Mouse (Mus musculus): ENCODE results near the gene Gm6034. TPM values are rescaled to one million over a fixed set of nuclear protein-coding genes. Genes with fewer than 3 reads are reported as not detected.
A peak's percentile ranks its signal among the peaks of the same experiment; 100 is the strongest.
"Not testable (repeated sequence)": the region's sequence is repeated elsewhere in the genome, so short reads cannot be mapped to it uniquely, and the experiment has no call there.

Gm6034 gene
- total RNA-seq, 1 experiment from 2014 or later = not detected

DNA sequence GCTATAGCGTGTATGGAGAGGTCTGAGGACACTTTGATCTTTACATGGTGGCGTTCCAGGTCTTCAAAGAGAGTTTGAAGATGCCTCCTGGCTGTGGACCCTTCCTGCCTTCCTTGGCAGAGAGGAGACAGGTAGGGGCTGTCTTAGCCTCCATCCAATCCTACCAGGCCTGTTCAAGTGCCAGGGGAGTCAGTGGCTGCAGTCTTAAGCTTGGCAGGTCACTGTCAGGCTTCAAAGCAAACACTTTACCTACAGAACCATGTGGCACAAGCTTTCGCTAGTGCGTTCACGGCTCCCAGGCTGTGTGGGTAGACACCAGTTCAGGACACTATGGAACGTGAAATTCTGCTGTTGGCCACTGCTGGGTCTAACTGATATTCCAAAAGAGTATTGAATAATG is 19.8 kb upstream of the Gm6034 start:
- no peak for DNase-seq

DNA sequence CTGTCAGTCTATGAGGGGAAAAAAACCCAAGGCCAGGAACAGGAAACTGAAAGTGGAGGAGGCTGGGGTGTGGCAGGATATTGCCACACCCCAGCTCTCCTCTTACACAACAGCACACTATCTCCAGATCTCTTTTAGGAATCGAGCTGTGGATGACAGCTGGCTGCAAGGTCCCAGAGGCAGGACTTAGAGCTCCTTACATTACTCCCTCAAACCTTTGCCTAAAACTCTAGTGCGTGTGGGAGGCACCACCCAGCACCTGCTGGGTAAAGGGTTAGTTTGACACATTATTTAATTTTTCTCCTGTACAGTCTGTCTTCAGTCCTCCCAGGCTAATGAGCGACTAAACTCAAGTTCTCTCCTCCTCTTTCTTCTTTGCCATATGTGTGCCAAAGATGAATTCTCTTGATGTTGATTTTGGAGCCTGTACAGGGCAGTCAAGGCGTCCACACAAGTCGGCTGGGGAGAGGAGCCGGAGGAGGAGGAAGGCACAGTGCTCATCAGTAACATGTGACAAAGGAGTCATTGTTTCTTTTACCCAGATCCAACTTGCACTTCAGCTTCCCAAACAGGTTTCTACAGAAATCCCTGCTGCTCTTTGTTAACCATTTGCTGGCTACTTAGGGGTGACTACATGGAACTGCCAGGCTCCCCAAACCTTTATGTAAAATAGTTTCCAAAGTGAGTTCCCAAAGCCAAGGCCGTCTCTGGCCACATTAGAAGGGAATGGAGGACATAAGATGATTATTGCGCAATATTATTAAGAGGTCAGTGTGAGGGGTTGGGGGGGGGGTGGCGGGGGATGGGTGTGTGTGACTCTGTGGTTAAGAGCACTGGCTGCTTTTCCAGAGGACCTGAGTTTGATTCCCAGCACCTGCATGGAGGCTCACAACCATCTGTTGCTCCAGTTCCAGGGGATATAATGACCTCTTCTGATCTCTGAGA is 18.8 kb upstream of the Gm6034 start:
- peak; percentile 58 for DNase-seq

DNA sequence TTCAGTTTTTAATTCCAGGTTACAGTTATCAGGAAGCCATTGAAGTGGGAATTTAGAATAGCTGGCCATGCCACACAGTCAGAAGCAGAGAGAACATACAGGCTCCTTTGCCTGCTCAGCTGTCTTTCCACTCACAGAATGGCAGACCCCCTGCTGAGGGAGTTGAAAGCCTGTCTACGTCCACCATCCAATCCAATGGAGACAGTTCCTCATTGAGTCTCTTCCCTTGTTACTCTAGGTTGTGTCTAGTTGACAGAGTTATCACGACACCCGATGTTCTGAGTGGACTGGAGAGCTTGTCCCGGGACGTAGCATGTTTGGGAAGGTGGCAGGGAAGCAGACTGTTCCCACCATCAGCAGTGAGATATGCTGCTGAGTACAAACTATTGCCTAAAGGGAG is 17.6 kb upstream of the Gm6034 start:
- DNase-seq = no peak

DNA sequence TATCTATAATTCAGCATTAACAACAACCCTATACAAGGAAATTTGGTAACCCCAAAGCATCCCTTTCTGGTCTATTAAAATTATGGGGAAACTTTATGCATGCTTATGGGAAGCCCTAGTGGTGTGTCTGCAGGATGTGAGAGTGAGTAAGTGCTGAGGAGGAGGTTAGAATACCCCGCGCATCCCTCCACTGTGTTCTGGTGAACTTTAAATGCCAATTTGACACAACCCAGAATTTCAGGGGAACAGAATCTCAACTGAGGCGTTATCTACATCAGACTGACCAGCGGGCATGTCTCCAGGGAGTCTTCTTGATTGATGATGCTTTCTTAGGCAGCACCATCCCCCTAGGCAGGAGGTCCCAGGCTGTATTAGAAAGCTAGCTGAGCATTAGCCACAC is 16.9 kb upstream of the Gm6034 start:
- DNase-seq = no peak

DNA sequence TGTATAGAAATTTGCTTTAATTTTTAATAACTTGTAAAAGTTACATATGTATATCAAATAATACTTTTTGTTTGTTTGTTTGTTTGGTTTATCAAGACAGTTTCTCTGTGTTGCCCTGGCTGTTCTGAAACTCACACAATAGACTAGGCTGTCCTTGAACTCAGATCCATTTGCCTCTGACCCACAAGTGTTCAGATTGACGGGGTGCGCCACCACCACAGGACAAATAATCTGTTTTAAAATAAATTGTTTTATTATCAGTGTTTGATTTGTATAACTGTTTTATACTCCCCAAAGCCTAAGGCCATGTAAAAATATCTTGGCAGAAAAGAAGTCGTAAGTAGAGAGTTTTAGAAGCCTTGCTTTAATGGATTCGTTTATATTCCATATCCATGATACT is 15.1 kb upstream of the Gm6034 start:
- DNase-seq = no peak

DNA sequence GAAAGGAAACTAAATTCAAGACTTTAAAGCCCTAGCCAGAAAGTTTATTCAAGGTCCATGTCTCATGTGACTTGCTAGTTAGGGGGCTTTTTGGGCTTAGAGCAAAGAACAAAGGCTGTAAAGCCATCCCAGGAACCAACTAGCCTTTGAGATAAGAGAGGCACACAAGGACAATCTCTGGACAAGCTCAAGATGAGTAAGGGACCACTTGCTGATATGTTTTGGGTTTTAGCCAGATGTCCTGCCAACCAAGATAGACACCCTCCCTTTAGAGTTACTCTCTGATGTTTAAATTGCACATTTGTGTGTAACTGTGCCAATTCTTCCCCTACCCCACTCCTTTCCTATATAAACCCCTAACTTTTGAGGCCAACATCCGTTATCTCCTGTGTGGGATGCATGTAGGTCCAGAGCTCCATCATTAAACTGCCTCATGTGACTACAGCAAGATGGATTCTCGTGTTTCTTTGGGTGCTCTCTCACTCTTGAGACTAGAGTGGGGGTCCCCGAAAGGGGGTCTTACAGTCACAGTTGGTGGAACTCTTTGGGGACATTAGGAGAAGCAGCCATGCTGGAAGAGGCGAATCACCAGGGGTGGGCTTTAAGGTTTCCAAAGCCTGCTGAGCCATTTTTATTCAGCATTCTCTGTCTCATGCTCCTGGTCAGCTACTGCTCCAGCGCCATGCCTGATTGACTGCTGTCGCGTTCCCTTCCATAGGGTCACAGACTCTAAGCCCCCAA is 13.7 kb upstream of the Gm6034 start:
- DNase-seq = no peak

DNA sequence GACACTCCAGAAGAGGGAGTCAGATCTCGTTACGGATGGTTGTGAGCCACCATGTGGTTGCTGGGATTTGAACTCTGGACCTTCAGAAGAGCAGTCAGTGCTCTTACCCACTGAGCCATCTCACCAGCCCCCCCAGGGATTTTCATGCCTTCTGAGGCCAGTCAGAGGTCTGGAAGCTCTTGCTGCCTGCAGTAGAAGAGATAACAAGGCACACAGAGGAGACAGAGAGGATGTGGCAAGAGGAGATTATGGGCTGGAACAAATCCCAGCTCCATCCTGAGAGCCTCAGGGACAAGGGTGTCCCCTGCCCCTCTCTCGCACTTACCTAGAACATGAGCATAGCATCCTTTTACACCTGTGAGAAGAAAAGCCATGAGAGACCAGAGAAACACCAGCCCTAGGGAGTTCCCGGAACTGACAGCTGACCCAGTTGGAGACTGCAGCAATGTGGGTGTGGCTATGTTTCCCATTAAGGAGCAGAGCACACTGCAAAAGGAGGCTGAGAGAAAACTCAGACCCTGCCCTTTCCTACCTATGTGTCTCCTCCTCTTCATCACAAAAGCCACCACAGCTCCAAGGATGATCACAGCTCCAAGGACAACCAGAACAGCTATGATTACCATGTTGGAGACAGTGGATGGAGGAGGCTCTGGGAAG is 12.6 kb upstream of the Gm6034 start:
- not testable (repeated sequence) for DNase-seq

DNA sequence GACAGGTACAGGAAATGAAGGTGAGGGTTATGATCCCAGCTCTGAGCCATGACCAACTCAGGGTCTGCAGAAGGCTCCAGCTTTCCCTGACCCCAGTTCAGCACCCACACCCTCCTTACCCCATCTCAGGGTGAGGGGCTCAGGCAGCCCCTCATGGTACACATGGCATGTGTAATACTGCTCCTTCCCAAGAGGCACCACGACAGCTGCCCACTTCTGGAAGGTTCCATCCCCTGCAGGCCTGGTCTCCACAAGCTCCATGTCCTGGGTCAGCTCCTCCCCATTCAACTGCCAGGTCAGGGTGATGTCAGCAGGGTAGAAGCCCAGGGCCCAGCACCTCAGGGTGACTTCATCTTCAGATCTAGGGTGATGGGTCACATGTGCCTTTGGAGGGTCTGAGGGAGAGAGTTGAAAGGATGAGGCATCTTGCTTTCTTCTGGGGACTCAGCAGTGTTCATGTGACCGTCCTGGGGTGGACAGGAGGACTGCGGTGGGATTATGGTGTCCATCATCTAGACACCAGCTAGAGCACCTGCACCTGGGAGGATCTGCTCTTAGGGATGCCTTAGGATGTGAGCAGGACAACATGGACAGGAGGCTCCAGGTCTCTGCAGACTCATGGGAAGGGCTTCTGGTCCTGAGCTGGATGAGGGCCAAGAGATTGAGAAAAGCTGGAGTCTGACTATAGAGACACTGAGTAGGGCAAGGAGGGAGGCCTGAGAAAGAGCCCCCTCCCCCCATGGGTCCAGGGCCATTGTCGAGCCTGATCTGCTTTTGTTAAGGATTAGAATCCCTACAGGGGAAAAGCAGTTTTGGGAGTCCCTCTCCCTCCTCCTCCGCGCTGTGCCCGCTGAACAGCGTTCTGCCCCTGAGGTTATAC is 11.8 kb upstream of the Gm6034 start:
- not testable (repeated sequence) for DNase-seq

DNA sequence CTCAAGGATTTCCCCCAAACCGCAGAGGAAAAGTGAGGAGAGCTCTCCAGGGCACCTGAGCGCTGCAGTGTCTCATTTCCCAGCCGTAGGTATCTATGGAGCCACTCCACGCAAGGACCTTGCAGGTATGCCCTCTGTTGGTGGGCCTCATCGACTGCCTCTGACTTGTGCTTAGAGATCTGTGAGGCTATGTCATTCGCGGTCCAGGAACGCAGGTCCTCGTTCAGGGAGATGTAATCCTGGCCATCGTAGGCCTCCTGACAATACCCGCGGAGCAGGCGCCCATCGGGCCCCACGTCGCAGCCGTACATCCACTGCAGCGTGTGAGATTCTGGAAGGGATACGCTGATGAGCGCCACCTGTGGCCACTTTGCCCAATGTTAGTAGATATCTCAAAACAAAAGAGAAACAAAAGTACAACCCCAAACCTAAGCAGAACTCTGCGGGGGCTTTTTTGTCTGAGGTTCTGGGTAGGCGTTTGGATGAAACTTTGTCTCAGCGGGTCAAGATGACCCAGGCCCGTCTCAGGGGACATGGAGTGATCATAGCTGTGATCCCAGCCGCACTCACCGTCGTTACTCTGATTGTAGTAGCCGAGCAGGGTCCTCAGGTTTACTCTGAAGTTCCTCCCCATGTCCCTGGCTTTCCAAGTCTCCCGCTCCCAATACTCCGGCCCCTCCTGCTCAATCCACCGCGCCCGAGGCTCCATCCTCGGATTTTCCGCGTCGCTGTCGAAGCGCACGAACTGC is 11.0 kb upstream of the Gm6034 start:
- peak; percentile 49 for DNase-seq

DNA sequence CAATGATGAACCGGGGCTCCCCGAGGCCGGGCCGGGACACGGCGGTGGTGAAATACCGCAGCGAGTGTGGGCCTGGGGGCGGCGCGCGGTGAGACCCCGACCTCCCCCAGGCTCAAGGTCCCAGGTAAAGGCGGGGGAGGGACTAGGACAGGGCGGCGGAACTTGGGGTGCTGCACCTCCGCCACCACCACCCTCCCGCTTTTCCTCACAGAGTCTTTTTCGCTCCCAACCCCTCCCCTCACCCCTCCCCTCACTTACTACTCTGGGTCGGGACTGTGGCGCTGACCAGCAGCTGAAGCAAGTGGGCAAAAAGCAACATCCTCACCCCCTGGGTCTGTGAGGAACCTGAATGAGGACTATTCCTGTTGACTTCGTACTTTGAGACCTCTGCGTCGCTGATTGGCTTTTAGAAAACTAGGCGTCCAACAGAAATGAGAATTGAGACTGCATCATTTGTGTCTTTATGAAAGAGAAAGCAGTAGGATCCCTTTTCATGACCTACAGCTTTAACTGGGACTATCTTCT is 10.3 kb upstream of the Gm6034 start, which contains the start of gene H2-T23:
TSS of gene H2-T23 (minus strand) at position 505 of the 525 bp plus-strand sequence.
- peak; percentile 73 for DNase-seq

DNA sequence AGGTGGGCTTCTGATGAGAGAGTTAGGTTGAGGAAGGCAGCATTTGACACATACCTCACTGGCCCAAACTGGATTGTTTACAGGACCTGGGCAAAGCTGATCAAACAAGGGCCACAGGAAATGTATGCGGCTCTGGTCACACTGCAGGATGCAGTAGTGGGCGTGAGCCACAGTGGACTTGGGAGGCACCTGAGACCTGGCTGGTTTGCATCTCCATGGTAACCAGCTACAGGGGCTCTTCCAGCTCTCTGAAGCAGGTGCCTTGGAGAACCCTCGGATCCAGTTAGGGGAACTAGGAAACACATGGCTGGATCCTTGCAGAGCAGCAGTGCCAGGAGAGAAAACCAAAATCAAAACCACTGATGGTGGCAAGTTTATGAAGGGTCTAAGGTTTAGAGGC is 8.2 kb upstream of the Gm6034 start:
- not testable (repeated sequence) for DNase-seq

DNA sequence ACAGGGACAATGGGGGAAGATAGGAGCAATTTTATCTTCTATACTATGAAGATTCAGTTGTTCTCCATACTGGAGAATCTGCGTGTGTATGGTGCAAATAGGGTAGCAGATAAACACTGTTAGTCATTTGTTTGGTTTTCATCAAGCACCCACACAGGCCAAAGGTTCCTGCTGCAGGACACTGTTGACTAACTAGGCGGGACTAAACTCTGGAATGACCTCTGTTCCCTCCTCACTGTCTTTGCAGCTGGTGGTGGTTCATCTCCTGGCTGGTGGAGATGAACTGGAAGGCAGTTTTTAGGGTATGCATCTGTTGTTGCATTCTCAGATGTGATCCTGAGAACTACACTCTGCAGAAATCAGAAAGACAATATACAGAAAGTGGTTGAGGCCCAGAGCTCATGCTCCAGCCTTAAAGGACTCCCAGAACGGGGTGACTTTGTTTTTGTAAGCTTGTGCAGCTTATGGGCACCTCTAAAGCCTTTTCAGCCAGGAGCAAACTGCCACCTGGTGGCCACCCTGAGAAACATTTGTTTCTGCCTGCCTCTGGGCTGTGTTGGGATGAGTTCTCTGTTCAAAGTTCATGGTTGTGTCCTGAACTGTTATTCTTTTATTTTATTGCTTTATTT is 7.6 kb upstream of the Gm6034 start:
- peak; percentile 83 for DNase-seq

DNA sequence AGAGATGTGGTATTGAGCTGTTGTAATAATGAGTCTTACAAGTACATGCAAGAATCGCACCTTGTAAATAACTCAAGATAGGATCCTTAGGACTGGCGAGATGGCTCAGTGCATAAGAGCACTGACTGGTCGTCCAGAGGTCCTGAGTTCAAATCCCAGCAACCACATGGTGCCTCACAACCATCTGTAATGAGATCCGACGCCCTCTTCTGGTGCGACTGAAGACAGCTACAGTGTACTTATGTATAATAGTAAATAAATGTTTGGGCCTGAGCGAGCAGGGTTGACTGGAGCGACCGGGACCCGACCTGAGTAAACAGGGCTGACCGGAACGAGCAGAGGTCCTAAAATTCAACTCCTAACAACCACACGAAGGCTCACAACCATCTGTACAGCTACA is 6.6 kb upstream of the Gm6034 start:
- DNase-seq = not testable (repeated sequence)

DNA sequence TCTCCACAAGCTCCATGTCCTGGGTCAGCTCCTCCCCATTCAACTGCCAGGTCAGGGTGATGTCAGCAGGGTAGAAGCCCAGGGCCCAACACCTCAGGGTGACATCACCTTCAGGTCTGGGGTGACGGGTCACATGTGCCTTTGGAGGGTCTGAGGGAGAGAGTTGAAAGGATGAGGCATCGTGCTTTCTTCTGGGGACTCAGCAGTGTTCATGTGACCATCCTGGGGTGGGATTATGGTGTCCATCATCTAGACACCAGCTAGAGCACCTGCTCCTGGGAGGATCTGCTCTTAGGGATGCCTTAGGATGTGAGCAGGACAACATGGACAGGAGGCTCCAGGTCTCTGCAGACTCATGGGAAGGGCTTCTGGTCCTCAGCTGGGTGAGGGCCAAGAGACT is 2.2 kb upstream of the Gm6034 start:
- not testable (repeated sequence) for DNase-seq

DNA sequence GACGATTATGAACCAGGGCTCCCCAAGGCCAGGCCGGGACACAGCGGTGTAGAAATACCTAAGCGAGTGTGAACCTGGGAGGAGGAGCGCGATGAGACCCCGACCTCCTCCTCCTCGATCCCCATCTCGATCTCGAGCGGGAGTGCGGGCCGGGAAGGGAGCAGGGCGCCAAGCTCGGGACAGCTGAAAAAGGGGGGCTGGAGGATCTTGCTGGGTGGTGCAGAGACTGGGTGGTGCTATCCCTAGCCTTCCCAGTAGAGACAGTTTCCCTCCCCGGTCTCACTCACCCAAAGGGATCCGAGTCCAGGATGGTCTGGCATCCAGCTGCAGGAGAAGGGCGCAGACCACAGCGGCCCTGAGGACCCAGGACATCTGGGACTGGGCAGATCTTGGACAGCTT is 706 bp upstream of the Gm6034 start:
- peak; percentile 49 for DNase-seq

DNA sequence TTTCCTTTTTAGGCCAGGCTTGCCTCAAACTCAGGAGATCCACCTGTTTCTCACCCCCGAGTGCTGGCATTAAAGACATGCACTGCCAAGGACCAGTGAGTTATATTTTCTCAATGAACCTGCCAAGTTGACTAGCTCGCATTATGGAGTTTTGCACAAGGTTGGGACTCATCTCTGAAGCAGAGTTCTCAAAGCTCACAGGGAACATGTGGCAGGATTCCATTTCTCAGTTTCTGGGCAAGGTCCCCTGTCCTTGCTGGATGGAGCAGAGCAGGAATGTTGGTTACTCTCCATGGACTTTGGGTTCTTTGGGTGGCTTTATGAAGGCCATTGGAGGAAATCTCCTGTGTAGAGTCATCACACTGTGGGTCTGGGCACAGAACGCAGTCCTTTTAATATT is 525 bp downstream of the Gm6034 start:
- DNase-seq = peak; percentile 17

DNA sequence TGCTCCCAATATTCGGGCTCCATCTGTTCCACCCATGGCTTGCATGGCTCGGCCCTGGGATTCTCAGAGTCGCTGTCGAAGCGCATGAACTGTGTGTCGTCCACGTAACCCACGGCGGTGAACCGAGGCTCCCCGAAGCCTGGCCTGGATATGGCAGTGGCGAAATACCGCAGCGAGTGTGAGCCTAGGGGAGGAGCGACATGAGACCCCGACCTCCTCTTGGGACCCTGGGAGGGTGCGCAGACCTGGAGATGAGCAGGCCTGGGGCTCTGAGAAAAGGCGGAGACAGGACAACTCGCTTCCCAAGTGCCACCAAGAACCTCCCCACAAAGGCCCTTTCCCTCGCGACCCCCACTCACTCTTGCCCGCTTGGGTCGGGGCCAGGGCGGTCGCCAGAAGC is 15.2 kb downstream of the Gm6034 start:
- DNase-seq = not testable (repeated sequence)

DNA sequence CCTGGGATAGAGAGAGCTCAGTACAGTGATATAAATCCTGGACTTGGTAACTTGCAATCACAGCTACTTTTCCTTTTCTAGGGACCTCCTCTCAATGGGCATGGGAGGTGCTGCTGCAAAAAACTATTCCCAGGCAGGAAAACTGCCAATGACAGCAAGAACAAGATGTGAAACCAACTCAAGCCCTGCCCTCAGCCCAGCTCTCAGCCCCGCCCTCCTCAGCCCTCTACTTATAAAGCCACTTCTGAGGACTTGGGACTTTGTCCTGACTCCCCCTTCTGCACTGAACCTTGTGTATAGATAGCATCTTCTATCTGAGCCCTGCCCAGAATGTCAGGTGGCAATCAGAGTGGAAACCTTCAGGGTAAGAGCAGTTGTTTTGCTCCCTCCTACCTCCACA is 15.6 kb downstream of the Gm6034 start, which contains the start of gene Gm11127:
TSS of gene Gm11127 (minus strand) at position 10 of the 400 bp plus-strand sequence.
- not testable (repeated sequence) for DNase-seq

DNA sequence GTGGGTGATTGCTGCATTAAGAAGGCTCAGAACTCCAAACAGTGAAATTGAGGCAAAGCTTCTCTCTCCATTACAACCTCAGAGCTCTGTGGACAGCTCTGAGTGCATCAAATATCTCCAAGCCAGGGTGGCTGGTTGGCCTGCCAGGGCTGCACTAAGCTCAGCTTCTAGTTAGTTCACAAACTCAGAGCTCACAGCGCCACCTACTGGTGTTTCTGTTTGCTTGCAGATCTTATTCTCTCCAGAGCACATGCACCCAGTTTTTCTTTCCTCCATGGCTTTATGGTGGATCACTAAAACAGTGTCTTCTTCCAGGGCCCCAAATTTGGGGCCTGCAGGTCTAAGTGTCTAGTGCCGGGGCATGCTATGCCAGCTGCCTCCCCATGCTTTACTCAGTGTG is 18.1 kb downstream of the Gm6034 start:
- peak; percentile 95 for DNase-seq

DNA sequence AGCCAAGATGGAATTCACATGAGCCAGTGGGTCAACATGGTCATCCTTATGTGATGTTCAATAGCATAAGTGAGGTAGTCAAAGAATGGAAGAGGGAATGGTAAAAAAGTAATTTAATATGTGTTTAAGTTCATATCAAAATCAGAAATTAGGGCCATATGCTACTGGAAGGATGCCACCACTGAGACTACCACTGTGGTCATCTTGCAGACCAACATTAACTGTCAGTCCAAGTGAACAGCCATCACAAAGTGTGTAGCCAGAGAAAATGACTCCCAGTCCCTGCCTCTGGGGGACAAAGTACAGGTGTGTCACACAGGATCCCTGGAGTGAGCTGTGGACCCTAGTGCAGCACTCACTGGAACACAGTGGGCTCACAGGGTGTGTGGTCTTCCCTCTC is 39.1 kb downstream of the Gm6034 start:
- DNase-seq = not testable (repeated sequence)
